Mouse (Mus musculus) heart, adult 2 months (tissue): ENCODE measurements around the gene Ak1.

Source experiments
- EP300 ChIP-seq: fragments of 200-500 bp; IDR thresholded peaks from 2 replicates; pipeline ENCODE4 v1.6.1; 2011; ENCODE audit warnings: low read depth, low read length, control low read depth; ENCODE audit not compliant: insufficient read depth
- POLR2A ChIP-seq: fragments of 200-500 bp; IDR thresholded peaks from 2 replicates; pipeline ENCODE4 v1.6.1; 2011; ENCODE audit warnings: mild to moderate bottlenecking, low read depth, low read length, control low read depth; ENCODE audit not compliant: insufficient read depth

- TF ChIP-seq EP300 (no peak), POLR2A (no peak)
Observed at GRCm38 (mm10) chr2:32578146-32579046, 43.2 kb upstream of the Ak1 start.
